Mouse (Mus musculus) CD4-positive helper T cell, adult 2 months (primary cell): ENCODE measurements at regions not wholly inside any gene's neighbourhood (a gene's known extent, or its start where the extent isn't known, plus 50 kb on each side); places are given as distances from the start of the nearest gene placed in this dataset.
A peak's percentile ranks its signal among the peaks of the same experiment; 100 is the strongest.
"Not testable (repeated sequence)": the region's sequence is repeated elsewhere in the genome, so short reads cannot be mapped to it uniquely, and the experiment has no call there.

Experiments used
- DNase-seq: peaks from one replicate; pipeline ENCODE4 v3.0.0-alpha.2; 2012; ENCODE audit warnings: low read depth, missing footprints, low spot score

DNA sequence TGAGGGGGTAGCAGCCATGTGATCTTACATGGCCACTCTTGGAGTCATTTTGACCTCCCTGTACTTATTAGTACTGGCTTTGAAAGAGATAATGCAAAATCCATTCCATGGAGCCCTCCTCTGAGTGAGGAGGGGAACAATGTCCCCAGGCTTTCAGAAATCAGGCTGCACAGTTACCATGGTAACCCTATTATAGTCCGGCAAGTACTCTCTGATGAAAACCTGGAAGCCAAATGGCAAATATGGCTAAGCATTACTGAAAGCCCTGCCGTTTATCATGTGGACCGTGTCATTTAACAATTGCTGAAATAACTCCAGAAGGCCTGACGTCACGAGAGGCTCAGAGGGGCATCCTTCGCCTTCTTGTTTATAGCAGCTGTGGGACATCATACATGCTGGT lies 82.5 kb upstream of the Xcl1 start:
- DNase-seq: no peak

DNA sequence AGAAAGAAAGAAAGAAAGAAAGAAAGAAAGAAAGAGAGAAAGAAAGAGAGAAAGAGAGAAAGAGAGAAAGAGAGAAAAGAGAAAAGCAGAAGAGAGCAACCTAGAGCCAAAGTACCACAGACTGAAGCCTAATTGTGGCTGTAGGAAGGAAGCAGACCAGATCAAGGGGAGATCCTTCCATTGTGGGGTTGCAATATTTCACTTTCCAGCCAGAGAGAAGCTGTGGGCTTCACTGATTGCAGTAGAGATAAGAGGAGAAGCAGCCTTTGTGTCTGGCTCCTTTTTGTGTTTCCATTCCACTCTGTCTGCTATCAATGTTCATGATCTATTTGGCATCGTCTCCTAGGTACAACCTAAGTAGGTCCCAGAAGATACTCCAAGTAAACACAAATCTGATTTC lies 79.0 kb upstream of the Xcl1 start:
- no peak for DNase-seq

DNA sequence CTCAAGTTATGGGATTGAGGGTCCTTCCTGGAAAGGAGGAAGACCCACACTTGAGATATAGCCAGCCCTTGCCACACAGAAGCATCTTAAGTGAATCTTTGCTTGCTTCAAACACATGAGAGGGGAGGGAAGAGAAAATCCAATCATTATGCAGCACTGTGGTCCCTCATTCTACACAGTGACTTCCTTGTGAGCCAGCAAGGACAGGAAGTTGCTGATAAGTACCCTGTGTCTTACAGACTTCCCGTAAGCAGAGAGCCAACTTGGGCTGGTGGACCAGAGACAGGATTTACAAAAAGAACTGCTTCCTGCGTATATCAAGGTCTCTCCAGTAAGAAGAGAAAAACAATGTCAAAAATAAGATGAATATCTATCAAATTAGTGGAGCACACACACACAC lies 78.1 kb upstream of the Xcl1 start:
- DNase-seq: no peak

DNA sequence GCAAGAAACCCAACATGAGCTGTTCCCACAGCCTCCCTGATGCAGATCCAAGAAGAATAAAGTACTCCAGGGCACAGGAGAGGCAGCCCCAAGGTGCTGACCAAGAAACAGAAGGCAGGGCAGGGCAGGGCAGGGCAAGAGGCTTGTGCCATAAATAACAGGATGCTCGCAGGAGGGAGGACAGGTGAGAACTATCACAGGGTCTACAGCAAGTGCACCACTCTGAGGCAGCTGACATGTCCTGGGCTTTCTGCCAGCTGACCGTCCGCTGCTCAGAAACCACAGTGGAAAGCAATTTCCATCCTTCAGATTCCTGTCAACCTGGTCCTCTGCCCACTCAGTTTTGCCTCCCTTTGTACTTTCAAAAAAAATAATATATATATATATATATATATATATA lies 77.0 kb upstream of the Xcl1 start:
- DNase-seq: no peak

DNA sequence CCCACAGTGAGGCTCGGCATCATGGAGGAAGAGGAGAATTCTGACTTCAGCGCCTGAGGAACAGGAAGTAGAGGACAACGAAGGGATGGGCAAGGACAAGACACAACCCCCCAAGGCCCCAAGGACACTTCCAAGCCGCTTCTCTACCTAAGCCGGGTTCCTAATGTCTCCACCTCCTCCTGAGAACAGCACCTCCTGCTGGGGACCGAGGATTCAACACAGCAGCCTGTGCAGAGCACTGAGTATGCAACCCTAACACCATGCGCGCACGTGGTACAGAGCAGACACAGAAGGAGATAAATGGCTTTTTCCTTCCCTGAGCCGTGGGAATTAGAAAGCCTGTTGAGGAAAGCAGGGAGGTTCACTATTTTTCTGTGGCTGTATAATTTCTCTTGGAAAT lies 64.2 kb upstream of the Xcl1 start:
- DNase-seq: peak; percentile 32

DNA sequence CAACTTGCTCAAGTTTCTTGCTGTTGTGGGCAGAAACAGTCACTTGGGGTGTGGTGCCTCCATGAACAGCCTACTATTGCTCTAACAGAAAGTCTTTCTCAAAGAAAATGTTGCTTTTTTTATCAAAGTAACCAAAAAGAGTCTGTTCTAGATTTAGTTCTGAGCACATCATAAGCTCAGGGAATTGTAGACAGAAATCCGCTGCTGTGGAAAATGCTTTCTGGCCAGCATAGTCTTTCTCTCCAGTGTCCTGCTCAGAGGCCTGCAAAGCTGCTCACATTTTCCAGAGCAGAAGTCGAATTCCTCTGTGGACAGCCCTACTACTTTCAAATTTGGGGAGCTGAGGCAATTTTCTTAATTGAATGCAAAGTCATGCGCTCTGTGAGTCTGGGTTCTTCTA lies 63.3 kb upstream of the Xcl1 start:
- no peak for DNase-seq

DNA sequence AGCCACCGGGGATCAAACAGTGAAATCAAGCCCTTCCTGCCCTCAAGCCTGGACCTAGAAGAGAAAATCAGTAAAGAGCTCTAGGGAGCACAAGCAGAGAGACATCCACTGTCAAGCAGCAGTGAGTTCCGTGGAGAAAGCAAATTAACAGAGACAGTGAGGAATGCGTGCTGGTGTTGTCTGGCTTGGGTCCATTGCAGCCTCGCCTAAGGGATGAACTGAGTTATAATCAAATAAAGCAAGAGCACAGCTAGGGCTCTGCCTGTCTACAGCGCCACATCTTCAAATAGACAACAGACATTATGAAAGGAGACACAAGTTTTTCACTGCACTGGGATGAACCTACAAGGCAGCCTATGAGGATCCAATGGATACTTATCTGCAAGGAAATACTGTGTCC lies 62.3 kb upstream of the Xcl1 start:
- no peak for DNase-seq

DNA sequence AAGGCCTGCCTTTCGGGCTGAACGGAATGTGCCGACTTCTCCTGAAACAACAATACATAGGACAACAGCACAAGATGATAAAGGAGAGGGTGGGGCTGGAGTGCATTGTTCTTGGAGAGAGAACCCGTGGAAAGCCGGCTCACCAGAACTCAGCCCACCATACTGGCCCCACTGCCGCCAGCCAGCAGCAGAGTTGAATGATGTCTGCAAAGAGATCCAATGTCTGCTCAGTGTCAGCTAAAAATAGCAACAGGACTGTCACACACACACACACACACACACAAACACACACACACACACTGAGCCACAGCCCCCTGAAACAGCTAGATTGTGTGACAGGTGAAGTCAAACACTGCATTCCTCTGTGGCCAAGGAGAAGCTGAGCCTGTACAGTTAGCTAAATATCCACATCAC lies 58.9 kb upstream of the Xcl1 start:
- no peak for DNase-seq

DNA sequence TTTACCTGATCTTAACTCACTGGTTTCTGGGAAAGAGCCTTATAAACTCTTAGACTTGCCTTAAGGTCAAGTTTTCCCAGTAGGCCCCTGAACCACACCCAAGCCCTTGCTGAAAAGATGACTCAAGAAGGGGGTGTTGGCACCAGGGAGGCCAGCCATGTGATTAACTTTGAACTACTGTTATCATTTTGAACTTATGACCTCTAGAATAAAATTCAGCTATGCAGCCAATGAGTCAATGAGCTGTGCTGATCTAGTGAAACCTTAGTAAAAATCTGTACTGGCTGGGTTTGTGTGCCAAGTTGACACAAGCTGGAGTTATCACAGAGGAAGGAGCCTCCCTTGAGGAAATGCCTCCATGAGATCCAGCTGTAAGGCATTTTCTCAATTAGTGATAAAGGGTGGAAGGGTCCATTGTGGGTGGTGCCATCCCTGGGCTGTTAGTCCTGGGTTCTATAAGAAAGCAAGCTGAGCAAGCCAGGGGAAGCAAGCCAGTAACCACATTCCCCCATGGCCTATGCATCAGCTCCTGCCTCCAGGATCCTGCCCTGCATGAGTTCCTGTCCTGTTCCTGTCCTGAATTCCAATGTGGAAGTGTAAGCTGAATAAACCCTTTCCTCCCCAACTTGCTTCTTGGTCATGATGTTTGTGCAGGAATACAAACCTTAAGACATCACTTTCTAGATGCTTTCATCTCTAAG lies 58.0 kb upstream of the Xcl1 start:
- not testable (repeated sequence) for DNase-seq

DNA sequence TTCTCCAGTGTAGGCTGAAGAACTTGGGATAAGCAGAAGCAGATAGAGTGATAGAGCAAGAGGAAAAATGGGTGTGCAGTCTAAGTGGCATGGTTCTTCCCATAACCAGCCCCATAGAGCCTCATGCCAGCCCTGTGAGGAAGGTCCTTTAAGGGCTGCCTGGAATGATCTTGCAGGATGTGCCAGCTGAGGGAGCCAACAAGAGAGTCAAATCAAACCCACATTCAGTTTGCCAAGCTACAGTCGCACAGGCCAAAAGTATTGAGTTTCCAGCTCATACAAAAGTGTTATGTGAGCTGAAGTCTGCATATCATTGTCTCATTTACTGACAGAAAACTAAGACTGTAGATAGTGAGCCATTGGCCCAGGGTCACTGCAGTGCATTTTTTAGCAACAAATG lies 53.7 kb upstream of the Xcl1 start:
- DNase-seq: no peak

DNA sequence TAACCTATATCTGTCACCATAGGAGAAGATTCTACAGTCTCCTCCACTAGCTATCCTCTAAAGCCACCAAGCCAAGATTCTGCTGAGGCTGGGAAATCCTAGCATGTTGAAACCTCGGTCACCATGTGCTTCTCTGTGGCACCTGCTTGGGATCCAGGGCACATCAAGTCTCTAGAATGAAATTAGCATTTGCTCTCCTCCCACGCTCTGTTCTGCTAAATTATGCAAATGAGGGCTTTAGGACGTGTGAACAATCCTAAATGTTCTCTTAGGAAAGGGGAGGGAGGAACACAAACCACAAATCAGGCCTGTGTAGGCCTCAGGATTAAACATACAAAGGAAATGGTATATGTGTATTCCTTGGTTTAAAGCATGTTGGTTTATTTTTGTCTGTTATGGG lies 52.9 kb upstream of the Xcl1 start:
- no peak for DNase-seq

DNA sequence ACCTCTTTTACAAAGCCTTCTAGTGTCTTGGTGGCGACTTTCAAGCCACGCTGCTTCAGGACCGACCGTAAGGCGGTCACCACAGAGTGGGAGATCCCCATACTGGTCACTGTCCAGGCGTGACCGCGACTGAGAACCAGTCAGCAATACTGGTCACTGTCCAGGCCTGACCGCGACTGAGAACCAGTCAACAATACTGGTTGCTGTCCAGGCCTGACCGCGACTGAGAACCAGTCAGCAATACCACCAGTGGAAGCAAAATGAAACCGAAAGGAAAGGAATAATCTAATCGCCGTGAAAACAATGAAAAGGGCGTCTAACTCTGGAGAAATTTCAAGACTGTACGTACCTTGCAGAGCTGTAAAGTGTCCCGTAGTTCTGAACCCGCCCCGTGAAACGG lies 50.2 kb upstream of the Xcl1 start:
- DNase-seq: not testable (repeated sequence)
